Mouse (Mus musculus) R1 (cell line): ENCODE measurements around the gene Clptm1.

Source experiments
- DNase-seq: peaks from one replicate; pipeline ENCODE4 v3.0.0-alpha.2; 2018; ENCODE audit warnings: low read depth, low spot score

Gene Clptm1

DNA sequence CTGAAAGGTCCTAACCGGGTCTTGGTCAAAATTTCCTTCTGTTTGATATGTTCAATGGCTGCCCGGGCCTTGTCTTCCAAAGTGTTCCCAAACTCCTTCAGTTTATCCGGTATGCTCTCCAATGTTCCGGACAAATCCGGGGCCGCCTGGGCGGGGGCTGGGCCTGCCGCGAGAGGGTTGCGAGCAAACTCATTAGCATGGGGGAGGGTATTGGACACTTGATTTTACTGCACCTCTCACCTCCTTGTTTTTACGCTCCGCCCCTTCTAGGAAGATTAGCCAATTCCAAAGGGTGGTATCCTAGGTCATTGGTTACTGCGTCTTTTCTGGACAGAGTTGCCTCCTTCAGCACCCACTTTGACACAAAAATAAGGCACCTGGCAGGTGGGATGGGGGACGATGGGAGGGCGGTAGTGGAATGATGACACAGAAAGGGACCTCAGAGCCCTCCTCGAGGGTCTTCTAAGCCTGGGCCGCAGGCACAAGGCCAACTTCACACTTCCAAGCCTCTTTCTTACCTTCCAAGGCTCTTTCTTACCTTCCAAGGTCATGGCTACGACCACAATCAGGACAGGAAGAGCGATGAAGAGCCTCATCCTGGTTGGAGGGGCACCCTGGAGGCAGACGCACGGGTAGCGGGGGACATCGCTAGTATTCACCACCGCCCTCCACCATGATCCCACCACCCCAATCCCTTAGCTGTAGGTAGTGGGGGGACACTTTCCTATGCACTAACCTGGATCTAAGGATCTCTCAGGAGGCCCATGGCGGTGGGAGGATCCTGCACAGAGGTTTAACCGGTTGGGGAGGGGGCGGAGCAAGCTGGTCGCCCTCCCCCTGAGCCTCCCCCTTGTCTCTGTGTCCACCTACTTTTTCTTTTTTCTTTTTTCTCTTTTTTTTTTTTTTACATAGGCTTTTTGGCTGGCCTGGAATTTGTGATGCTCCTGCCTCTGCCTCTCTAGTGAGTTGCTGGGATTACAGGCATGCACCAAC lies 27.3 kb upstream of the Clptm1 start, which contains the start of gene Apoc1:
Apoc1 (minus strand) TSS at position 788 of the 993 bp plus-strand sequence.
- DNase-seq, result peak; percentile 99

DNA sequence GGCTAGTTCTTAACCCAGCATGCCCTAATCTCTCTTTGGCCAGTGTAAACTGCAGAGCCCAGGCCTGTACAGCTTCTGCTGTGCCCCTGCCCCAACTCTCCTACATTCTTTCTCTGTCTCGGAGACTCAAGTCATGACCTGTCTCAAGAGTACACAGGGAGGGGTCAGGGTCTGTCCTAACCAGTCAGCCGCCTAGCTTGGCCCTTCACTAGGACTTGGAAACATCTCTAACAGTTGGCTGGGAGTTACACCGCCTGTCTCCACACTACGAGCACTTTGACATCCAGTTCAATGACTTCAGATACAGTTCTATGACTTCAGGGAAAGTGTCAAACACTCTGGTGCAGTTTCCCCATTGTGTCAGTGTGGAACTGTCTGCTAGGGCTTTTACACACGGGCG lies 26.6 kb upstream of the Clptm1 start:
- peak; percentile 71 for DNase-seq

DNA sequence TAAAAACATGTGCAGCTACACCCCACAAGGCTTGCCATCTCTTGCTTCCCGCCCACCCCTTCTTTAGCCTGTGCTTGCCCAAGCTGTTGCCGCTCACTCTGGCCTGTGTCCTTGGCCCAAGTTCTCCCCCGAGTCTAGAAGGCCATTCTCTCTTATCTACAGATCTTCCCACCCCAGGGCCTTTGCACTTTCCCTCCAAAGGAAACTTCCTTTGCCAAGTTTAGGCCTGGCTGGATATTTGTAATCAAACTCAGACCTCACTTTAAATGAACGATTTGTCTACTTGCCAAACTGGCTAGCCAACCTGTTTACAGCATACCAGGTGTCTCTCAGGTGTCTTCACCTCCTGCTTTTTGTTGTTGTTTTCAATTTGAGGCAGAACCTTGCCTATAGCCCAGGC lies 26.0 kb upstream of the Clptm1 start:
- no peak for DNase-seq

DNA sequence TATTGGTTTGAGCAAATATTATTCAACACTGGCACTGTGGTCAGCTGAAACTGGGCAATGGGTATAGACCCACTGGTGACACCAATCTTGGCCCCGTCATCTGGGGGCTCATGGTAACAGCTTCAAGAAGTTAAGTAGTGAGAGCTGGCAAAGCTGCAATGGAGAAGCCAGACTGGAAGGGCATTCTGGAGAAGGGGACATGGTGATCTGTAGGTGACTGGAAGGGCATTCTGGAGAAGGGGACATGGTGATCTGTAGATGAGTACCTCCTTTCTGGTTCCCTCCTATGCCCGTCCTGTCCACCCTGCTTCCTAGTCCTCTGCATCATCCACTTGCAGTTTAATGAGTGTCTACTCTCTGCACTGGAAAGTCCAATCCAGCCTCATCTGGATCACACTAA lies 23.8 kb upstream of the Clptm1 start:
- DNase-seq, result no peak

DNA sequence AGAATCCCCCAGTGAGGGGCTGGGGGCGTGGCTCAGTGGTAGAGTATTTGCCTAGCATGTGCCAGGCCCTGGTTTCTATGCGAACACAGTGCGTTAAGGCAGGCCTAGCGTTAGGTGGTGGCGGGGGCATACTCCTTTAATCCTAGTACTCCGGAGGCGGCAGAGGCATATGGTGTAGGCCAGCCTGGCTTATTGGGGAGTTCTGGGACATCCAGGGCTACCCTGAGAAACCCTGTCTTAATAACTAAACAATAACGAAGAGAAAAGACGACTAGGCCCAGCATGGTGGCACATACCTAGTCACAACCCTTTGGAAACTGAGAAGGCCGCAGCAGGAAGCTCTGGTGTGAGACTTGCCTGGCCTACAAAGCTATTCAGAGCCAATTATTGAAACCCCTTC lies 23.3 kb upstream of the Clptm1 start:
- no peak for DNase-seq

DNA sequence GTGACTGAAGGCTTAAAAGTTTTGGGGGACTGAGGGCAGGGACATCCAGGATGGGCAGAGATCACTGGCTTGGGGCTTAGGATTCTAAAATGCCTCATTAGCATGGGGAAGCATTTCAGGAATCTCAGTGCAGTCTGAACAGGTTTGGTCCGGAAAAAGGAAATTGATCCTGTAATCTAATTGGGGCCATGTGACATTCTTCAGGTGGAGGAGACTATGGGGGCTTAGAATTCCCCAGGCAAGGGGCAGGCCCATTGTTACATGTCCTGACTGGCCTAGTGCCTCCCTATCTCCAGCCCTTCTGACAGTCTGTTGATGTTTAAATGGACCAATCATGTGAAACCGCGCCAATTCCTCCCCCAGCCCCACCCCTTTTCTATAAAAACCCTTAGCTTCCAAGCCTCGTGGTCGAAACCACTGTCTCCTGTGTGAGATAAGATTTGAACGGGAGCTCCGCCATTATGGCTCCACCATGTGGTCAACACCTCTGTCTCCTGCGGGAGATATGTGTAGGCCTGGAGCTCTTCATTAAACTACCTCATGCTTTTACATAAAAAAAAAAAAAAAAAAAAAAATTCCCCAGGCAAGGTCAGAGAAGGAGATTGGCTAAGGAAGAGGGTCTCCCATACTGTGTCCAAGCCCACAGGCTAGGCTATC lies 22.2 kb upstream of the Clptm1 start:
- DNase-seq, result peak; percentile 92

DNA sequence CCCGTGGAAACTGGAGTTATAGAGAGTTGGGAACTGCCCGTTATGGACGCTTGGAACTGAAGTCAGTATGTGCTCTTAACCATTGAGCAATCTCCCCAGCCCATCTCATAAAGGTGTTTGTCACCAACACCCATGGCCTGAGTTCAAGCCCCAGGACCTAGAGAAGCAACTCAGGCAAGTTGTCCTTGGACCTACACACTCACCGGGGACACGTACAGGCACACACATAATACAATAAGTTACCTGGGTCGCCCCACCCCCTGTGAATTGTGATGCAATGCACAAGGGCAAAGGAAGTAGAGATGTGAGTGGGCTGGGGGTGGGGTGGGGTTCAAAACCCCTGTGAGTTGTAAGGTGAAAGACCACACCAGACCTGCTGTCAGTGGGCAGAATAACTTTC lies 21.7 kb upstream of the Clptm1 start:
- no peak for DNase-seq

DNA sequence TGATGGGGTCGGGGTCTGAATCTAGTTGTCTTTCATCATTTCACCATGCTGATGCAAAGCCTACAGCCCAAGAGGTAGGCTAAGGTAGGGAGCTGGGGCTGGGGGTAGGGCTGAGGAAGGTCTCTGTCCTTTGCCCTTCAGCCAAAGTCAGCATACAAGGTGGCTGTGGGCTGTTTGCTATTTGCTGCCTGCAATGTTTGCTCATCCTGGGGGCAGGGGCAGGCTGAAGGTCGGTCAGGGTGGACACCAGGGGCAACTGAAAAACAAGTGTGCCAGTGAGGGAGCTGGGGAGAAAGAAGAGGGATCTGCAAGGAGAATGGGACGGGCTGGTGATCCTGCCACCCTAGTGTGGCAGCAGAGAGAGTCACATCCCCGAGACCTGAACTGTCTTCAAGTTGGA lies 20.5 kb upstream of the Clptm1 start:
- DNase-seq, result no peak

DNA sequence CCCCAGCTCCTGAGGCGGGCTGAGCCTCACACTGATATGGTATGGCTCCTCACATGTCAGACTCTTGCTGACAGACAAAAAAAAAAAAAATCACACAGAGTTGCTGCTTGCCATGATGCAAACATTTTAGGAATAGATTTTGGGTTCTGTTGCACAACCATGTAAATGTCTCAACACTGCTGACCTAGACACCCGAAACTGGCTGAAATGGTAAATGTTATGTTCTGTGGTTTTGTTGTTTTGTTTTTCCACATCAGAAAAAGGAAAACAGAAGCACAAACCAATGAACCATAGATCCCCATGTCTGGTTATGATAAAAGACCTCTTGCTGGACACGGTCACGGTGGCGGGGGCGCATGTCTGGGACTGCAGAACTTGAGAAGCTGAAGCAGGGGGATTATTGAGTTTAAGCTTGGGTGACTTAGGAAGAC lies 19.0 kb upstream of the Clptm1 start:
- DNase-seq, result no peak

DNA sequence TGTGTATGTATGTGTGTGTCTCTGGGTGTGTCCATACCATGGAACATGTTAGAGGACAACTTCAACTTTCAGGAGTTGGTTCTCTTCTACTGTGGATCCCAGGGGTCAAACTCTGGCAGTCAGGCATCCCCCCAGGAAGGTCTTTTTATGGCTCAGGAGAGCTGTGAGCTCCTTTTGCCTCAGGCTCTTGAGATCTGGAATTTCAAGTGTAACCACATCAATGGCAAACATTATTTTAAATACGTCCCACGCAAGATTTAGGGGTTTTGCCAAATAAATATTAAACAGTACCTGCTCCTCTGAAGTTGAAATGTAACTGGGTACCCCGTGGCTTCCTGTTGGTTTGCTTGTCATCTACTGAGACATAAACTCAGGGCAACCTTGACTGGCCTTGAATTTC lies 18.1 kb upstream of the Clptm1 start:
- no peak for DNase-seq

DNA sequence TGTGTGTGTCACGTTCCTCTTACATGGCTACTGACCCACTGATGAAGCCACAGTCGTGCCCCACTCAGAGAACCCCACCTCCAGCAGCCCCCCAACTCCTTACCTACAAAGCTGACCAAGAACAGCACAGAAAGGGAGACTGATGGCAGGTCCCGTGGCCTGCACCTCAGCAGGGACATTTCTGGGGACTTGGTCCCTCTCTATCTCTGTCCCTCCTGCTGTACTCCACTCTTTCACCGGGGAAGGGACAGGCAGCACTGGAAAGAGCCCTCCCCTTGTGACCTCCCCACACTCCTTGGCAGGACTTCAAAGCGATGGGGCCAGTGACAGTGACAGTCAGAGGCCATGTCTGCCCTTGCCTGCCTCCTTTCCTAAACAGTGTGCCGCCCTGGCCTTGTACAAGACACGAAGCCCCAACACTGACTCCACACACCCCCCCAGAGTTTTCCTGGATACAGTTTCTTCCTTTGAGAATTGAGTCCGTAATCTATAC lies 16.4 kb upstream of the Clptm1 start, which contains the start of the genes Gm44805 and Apoc4:
Gm44805 (minus strand) TSS at position 222 of the 493 bp plus-strand sequence.
Apoc4 (minus strand) TSS at position 278 of the 493 bp plus-strand sequence.
- DNase-seq, result no peak

DNA sequence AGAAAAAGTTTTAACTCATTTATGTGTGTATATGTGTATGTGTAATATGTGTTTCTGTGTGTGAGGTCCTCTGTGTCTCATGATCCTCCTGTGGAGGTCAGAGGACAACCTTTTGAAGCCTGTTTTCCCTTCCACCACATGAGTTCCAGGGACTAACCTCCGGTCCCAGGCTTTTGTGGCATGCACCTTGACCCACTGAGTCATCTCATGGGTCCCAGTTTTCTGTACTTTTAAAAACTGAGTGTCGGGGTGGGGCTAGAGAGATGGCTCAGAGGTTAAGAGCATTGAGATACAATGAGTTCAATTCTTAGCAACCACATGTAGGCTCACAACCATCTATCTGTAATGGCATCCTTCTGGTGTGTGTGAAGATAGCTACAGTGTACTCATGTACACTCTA lies 15.9 kb upstream of the Clptm1 start:
- no peak for DNase-seq

DNA sequence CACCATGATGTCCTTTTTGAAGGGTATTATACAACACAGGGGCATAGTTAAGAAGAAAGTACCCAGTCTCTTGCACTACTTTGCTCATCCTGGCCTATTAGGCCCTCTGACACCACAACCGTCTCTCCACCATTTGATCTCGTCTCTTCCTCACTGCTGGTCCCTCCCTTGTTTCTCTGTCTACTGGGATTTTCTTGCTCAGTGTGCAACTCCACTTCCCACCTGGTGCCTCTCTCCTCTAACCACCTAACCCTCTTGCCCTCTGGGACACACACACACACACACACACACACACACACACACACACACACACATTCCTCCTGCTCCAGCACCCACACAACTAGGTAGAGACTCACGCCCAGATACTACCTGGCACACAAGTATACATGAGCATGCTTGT lies 14.1 kb upstream of the Clptm1 start:
- DNase-seq, result no peak

DNA sequence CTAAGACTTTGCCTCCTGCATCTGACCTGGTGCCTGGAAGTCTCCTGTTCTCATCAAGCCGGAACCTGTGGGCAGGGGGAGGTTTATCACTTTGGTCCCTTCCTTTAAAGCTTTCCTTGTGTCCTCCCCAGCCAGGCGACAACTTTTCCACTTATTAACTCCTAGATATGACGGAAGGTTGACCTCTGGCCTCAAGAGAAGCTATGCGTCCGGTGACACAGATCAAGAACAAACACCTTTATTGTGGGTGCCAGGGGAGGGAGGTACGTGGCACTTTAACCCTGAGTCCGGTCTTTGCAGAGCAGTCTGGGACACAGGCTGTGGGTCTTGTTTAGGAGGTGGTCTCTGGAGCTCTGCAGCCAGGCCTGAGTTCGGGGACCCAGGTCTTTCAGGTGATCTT lies 13.0 kb upstream of the Clptm1 start, which contains the start of gene Apoc2:
Apoc2 (minus strand) TSS at position 70 of the 400 bp plus-strand sequence.
- DNase-seq, result no peak

DNA sequence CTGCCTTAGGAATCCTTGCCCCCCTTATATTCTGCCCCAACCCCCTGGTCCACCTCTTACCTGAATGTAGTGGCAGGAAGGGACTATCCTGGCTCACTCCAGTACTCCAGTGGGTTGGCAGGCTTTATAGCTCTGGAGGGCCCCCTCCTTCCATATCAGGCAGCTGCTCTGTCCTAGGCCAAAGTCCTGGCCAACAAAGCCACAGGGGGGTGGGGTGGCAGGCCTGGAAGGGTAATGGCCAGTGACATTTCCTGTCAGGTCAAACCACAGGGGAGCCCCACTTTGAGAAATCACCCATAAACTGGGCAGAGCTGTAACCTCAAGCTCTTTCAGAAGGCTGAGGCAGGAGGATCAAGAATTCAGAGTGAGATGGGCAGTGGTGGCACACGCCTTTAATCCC lies 11.8 kb upstream of the Clptm1 start:
- DNase-seq, result no peak

DNA sequence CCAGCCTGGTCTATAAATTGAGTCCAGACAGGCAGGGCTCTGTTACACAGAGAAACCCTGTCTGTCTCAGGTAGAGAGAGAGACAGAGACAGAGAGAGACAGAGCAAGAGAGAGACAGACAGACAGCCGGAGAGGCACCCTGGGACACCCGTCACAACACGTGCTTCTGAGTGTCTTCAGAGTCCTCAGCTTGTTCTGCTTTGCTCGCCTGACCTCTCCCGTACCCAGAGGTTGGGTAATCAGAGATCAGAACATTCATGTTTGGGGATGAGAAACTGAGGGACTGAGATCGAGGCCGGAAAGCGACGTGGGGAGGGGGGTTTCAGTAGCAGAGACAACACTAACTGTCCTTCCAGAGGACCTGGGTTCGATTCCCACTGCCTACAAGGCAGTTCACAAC lies 11.0 kb upstream of the Clptm1 start:
- DNase-seq, result no peak

DNA sequence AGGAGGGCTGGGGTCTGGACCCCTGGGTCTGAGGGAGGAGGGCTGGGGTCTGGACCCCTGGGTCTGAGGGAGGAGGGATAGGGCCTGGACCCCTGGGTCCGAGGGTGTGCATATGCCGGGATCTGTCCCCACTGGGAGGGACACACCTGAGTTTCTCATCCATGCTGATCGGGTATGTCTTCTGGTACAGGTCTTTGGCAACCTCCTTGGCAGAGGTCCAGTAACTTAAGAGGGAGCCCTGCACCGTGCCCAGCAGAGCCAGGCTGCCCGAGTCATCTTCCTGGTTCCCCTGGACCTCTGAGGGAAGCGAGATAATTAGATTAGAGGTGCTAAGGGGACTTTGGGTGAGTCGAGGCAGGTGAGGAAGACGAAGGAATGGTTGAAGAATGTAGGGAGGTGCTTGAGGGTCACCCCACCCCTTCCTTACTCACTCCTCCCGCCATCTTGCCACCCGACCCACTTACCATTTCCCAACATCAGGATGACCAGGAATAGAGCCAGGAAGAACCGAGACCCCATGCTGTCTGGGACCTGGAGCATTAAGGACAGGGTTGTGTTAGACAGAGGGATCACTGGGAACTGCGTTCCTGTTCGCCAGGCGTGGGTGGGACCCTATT lies 8.4 kb upstream of the Clptm1 start:
- DNase-seq, result no peak

DNA sequence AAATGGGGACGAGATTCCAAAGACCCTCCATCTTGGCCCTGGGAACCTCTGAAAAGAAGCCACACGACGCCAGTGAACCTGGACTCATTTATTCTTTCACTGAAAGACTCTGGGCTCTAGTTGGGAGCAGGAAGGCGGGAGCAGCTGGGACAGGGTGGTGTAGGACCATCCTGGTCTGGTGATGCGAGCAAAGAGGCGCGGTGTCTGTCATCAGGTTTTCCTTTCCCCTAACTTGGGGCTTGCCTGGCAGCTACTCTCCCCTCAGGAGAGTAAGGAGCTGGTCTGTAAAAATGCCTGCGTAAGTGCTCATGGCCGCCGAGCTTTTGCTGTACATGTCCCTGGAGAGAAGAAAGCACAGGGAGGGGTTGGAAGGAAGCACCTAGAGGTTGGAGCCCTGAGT lies 6.7 kb upstream of the Clptm1 start:
- no peak for DNase-seq

DNA sequence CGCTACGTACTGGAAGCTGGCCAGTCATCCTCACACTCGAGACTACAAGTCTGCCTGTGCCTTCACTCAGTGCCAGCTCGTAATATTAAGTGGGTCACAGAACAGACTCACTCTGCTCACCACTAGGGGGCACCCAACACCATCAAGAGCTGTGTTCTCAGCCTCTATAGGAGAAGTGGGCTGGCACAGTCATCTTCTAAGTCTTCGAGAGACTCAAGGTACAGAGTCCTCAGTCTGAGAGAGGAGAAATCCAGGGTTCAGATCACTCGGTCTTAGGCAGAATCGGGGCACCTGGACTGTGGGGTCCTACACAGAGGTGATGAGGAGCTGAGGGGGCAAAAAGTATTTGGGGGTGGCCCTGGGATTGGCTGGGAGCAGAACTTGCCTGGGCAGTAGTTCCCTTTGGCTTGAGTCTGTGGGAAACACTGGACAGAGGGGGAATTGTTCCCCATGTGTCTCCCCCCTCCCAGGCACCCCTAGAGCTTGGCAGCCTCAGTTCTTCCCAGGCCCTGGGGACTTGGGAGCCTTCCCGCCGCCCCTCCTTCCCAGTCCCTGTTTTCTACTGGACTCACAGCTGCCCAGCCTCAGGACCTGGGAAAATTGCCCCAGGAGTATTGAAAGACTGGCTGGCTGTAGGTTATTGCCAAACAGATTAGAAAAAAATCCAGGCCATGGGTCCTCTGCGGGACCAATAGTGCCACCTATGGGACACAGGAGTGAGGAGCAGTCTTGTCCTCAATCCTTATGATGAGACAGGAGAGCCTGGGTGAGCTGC lies 4.3 kb upstream of the Clptm1 start:
- DNase-seq, result peak; percentile 95

DNA sequence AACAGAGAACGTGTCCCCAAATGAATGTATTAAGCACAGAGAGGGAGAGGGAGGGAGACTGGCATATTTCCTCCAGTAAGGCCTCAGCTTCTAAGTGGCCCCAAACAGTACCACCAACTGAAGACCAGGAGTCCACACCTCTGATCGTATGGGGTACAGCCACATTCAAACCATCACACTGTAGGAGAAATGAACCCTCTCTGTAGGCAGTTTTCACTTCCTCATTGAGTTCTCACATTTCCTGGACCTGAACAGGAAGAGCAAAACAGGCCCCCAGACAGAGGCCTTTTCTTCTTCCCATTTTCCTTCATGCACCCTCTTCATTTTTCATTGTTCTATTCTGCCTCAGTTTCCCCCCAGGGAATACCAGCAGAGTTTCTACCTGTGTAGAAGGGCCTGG lies 2.6 kb upstream of the Clptm1 start:
- no peak for DNase-seq

DNA sequence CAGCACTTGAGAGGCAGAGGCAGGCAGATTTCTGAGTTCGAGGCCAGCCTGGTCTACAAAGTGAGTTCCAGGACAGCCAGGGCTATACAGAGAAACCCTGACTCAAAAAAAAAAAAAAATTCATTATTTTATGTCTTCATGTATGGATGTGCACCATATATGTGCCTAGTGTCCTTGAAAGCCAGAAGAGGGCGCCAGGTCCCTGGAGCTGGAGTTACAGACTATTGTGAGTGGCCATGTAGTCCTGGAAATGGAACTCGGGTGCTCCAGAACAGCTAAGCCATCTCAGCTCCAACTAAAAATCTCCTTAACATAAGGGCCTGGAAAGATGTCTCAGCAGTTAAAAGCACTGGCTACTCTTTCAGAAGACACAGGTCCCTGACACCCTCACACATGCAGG lies 1.9 kb upstream of the Clptm1 start:
- peak; percentile 72 for DNase-seq
